10 mouse cellular contexts compared by ENCODE assay signal in the genomic region with DNA sequence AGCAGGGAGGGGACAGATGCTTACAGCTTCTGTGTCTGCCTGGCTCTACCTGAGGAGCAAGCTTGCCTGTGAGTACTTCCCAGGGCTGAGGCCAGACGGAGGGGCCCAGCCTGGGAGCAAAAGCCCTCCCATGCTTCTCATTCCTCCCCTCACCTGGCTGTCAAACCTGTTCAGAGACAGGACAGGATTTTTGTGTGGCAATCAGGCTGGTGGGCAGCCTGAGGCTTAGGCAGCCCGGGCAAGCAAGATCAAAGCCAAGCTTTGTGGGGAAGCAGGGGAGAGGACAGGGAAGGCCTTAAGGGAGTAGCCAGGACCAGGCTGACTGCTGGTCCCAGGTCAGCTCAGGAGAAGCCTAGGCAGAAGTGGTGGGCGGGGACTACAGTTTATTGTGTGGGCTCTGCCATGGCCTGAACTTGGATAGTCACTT. TPM values are rescaled to one million over a fixed set of nuclear protein-coding genes. Genes with fewer than 3 reads are reported as not detected.
A peak's percentile ranks its signal among the peaks of the same experiment; 100 is the strongest.
DNase-seq lines count a peak whose midpoint lies in the region; ATAC-seq and TF ChIP-seq lines count a peak whose summit lies in the region.
"Had no signal": no experiment of that assay in that cellular context is flagged by ENCODE, and none has a peak within 500 bp of the region (broad histone marks: within the 10 kb centered on the region; RNA-seq: fewer than 3 reads in every experiment).

No protein-coding gene starts in this region.

- DNase-seq in kidney, postnatal 36 days, result no peak
- DNase-seq in embryonic facial prominence, embryonic 11.5 days (ENCODE audit: low spot score), result peak; percentile 40
- DNase-seq in spleen, postnatal 14 days (ENCODE audit: low spot score in 2 of 2), result no peak
- no peak for DNase-seq in kidney, adult 8-10 months
- DNase-seq in right cerebral cortex, postnatal 14 days, result no peak
- DNase-seq: kidney, adult 18-20 months had no signal

- ATAC-seq in kidney, embryonic 14.5 days (ENCODE audit: low FRiP score, low TSS enrichment), result 0 out of 2 replicates have a peak, but pooled peaks have one; percentile 40
- peak; percentile 32; the same call in 1 of the 2 replicates for ATAC-seq in embryonic facial prominence, embryonic 11.5 days (replicated peaks; ENCODE audit: insufficient number of reproducible peaks, low FRiP score, low TSS enrichment, low read depth)
- peak; percentile 19; the same call in 1 of the 2 replicates for ATAC-seq in hindbrain, embryonic 16.5 days

- no peak overlapping the region for H3ac ChIP-seq in myocyte (ENCODE audit: control insufficient read depth, insufficient read length)

- no peaks in the 10 kb centered on the region for H3K27me3 ChIP-seq in kidney, embryonic 14.5 days (ENCODE audit: control insufficient read depth, insufficient read depth, low read length)
- H3K27me3 ChIP-seq in embryonic facial prominence, embryonic 11.5 days (ENCODE audit: control insufficient read depth, insufficient read depth, low read length), result no peaks in the 10 kb centered on the region
- no peaks in the 10 kb centered on the region for H3K27me3 ChIP-seq in hindbrain, embryonic 16.5 days (replicated peaks; ENCODE audit: control insufficient read depth, insufficient read depth, low read length)
- no peaks in the 10 kb centered on the region for H3K27me3 ChIP-seq in myocyte (ENCODE audit: control insufficient read depth, insufficient read depth, insufficient read length)
- H3K27me3 ChIP-seq: Patski had no signal

- H3K36me3 ChIP-seq in kidney, embryonic 14.5 days (ENCODE audit: control insufficient read depth, insufficient read depth, low read length), result no peaks in the 10 kb centered on the region
- H3K36me3 ChIP-seq in embryonic facial prominence, embryonic 11.5 days (replicated peaks; ENCODE audit: control insufficient read depth, insufficient read depth, low read depth, low read length), result no peaks in the 10 kb centered on the region
- no peaks in the 10 kb centered on the region for H3K36me3 ChIP-seq in hindbrain, embryonic 16.5 days (ENCODE audit: control insufficient read depth, insufficient read depth, low read length)
- no peaks in the 10 kb centered on the region for H3K36me3 ChIP-seq in myocyte (ENCODE audit: control insufficient read depth, insufficient read depth)

- WGBS in kidney, embryonic 14.5 days, result 32% methylated on average over 3 of the region's 3 CpGs
- WGBS in embryonic facial prominence, embryonic 11.5 days, result 33% methylated on average over 3 of the region's 3 CpGs
- 61% methylated on average over 3 of the region's 3 CpGs for WGBS in hindbrain, embryonic 16.5 days

- H3K4me3 ChIP-seq in kidney, embryonic 14.5 days (ENCODE audit: low read length), result no peak overlapping the region
- H3K4me3 ChIP-seq in embryonic facial prominence, embryonic 11.5 days (ENCODE audit: low read depth, low read length), result no peak overlapping the region
- H3K4me3 ChIP-seq in hindbrain, embryonic 16.5 days (ENCODE audit: low read length), result no peak overlapping the region
- no peak overlapping the region for H3K4me3 ChIP-seq in myocyte

- no peak overlapping the region for H3K9ac ChIP-seq in kidney, embryonic 14.5 days (ENCODE audit: low read depth, low read length)
- H3K9ac ChIP-seq in embryonic facial prominence, embryonic 11.5 days (replicated peaks; ENCODE audit: low read length), result 0 out of 2 replicates have a peak overlapping the region, but pooled peaks have one; percentile 3
- H3K9ac ChIP-seq in hindbrain, embryonic 16.5 days (ENCODE audit: low read depth, low read length), result peak overlapping the region; percentile 19; the same call in 1 of the 2 replicates

- no peaks in the 10 kb centered on the region for H3K79me2 ChIP-seq in myocyte (ENCODE audit: control insufficient read depth, insufficient read depth)

- TF ChIP-seq POLR2A in myocyte (IDR thresholded peaks at IDR 0.05; ENCODE audit: insufficient read length, low read depth), result no peak

- peak overlapping the region; percentile 27; the same call in 1 of the 2 replicates for H3K27ac ChIP-seq in kidney, embryonic 14.5 days (ENCODE audit: low read depth, low read length)
- no peak overlapping the region for H3K27ac ChIP-seq in embryonic facial prominence, embryonic 11.5 days (replicated peaks; ENCODE audit: low read depth, low read length)
- peak overlapping the region; percentile 65 for H3K27ac ChIP-seq in hindbrain, embryonic 16.5 days (ENCODE audit: low read depth, low read length)

- no peaks in the 10 kb centered on the region for H3K9me3 ChIP-seq in kidney, embryonic 14.5 days (ENCODE audit: control insufficient read depth, low read length)
- H3K9me3 ChIP-seq in embryonic facial prominence, embryonic 11.5 days (replicated peaks; ENCODE audit: control insufficient read depth, low read length), result no peaks in the 10 kb centered on the region
- no peaks in the 10 kb centered on the region for H3K9me3 ChIP-seq in hindbrain, embryonic 16.5 days (ENCODE audit: control insufficient read depth, low read length)

- no peak overlapping the region for H3K4me2 ChIP-seq in kidney, embryonic 14.5 days (replicated peaks; ENCODE audit: low read depth, low read length)
- no peak overlapping the region for H3K4me2 ChIP-seq in embryonic facial prominence, embryonic 11.5 days (ENCODE audit: low read depth, low read length)
- H3K4me2 ChIP-seq in hindbrain, embryonic 16.5 days (ENCODE audit: low read length), result no peak overlapping the region
- H3K4me2 ChIP-seq in myocyte (ENCODE audit: low read depth), result peak overlapping the region; percentile 56

- peaks cover 10% of the 10 kb centered on the region; the same call in 1 of the 2 replicates for H3K4me1 ChIP-seq in kidney, embryonic 14.5 days (ENCODE audit: control insufficient read depth, insufficient read depth, low read length)
- H3K4me1 ChIP-seq in embryonic facial prominence, embryonic 11.5 days (ENCODE audit: control insufficient read depth, insufficient read depth, low read length), result no peaks in the 10 kb centered on the region
- peaks cover 7% of the 10 kb centered on the region for H3K4me1 ChIP-seq in hindbrain, embryonic 16.5 days (ENCODE audit: control insufficient read depth, insufficient read depth, low read depth, low read length)

TF ChIP-seq in myocyte, 11 proteins besides CTCF, POLR2A, EP300 and RAD21:
- TF ChIP-seq POLR2AphosphoS2 (IDR thresholded peaks at IDR 0.05; ENCODE audit: insufficient read length, low read depth), result no peak

RNA-seq across cellular contexts. Expression of a gene that starts 32.7 kb away (rescaled TPM):
- polyA plus RNA-seq in kidney, embryonic 14.5 days (2014; fragmentation: Nextera tagmentation; extraction: Ambion mirVana), result 0.39 and 0.62 TPM in 2 replicates
- polyA plus RNA-seq in embryonic facial prominence, embryonic 11.5 days (2014; fragmentation: Nextera tagmentation; extraction: Ambion mirVana), result 0.87 and 1.5 TPM in 2 replicates
- polyA plus RNA-seq in hindbrain, embryonic 16.5 days (2015; fragmentation: Nextera tagmentation; extraction: Ambion mirVana), result 0.78 and 0.80 TPM in 2 replicates
- polyA plus RNA-seq in myocyte (2012; fragmentation: generic; extraction: Trizol), result 0.13 TPM

RNA-seq across cellular contexts. Expression of a gene that starts 58.5 kb away (rescaled TPM):
- polyA plus RNA-seq in kidney, embryonic 14.5 days (2014; fragmentation: Nextera tagmentation; extraction: Ambion mirVana), result 11.5 and 27.4 TPM in 2 replicates
- 44.3 and 44.7 TPM in 2 replicates for polyA plus RNA-seq in embryonic facial prominence, embryonic 11.5 days (2014; fragmentation: Nextera tagmentation; extraction: Ambion mirVana)
- polyA plus RNA-seq in hindbrain, embryonic 16.5 days (2015; fragmentation: Nextera tagmentation; extraction: Ambion mirVana), result 40.6 and 49.4 TPM in 2 replicates
- polyA plus RNA-seq in myocyte (2012; fragmentation: generic; extraction: Trizol), result 8.9 TPM
